In genomic region chr3:79792307-79792706, GRCm38 (mm10) we compare ENCODE assay signal across 23 mouse cellular contexts. TPM values are rescaled to one million over a fixed set of nuclear protein-coding genes. Genes with fewer than 3 reads are reported as not detected.
"Had no signal": no experiment of that assay in that cellular context is flagged by ENCODE, and none has a peak within 500 bp of the region (broad histone marks: within the 10 kb centered on the region; RNA-seq: fewer than 3 reads in every experiment).

No protein-coding gene starts in this region.

- H3K9me3 ChIP-seq: liver, embryonic 12.5 days; liver, embryonic 15.5 days; neural tube, embryonic 12.5 days; stomach, embryonic 15.5 days had no signal

- H3K27ac ChIP-seq: kidney, postnatal 0 days; layer of hippocampus, adult 2 months; limb, embryonic 12.5 days; liver, embryonic 12.5 days; liver, embryonic 15.5 days; macrophage; neural tube, embryonic 12.5 days; stomach, embryonic 15.5 days had no signal

- H3K36me3 ChIP-seq: limb, embryonic 12.5 days; liver, embryonic 12.5 days; liver, embryonic 15.5 days; neural tube, embryonic 12.5 days; stomach, embryonic 15.5 days had no signal

- H3K9ac ChIP-seq: limb, embryonic 12.5 days; liver, embryonic 12.5 days; liver, embryonic 15.5 days; neural tube, embryonic 12.5 days; stomach, embryonic 15.5 days had no signal

- H3K4me1 ChIP-seq: limb, embryonic 12.5 days; liver, embryonic 12.5 days; liver, embryonic 15.5 days; neural tube, embryonic 12.5 days; stomach, embryonic 15.5 days had no signal

- H3K4me3 ChIP-seq: layer of hippocampus, adult 2 months; limb, embryonic 12.5 days; liver, embryonic 12.5 days; liver, embryonic 15.5 days; neural tube, embryonic 12.5 days; stomach, embryonic 15.5 days had no signal

- H3K4me2 ChIP-seq: limb, embryonic 12.5 days; liver, embryonic 12.5 days; liver, embryonic 15.5 days; midbrain, embryonic 11.5 days; neural tube, embryonic 12.5 days; stomach, embryonic 15.5 days had no signal

- H3K27me3 ChIP-seq: limb, embryonic 12.5 days; liver, embryonic 15.5 days; neural tube, embryonic 12.5 days; stomach, embryonic 15.5 days had no signal

- ATAC-seq: liver, embryonic 12.5 days had no signal

- DNase-seq: kidney, adult 2 months; kidney, postnatal 25 days; layer of hippocampus, adult 9-11 months; liver; lung, adult 18-20 months; lung, postnatal 14 days; midbrain, embryonic 14.5 days; retina, postnatal 1 day; right cerebral cortex, postnatal 25 days; spleen, adult 18-20 months; thymus, postnatal 25 days had no signal

RNA-seq across cellular contexts. Expression of gene Rxfp1, which starts 54.6 kb away (rescaled TPM):
- total RNA-seq: megakaryocyte-erythroid progenitor cell, adult 5-6 weeks; neutrophil, adult 5-6 weeks had no signal
- polyA plus RNA-seq: kidney, embryonic 14.5 days; kidney, postnatal 0 days; liver, embryonic 15.5 days; macrophage; midbrain, embryonic 11.5 days; midbrain, embryonic 14.5 days; stomach, embryonic 15.5 days had no signal
